Mouse (Mus musculus): ENCODE data around the gene Prkg1.

Gene Prkg1

DNA sequence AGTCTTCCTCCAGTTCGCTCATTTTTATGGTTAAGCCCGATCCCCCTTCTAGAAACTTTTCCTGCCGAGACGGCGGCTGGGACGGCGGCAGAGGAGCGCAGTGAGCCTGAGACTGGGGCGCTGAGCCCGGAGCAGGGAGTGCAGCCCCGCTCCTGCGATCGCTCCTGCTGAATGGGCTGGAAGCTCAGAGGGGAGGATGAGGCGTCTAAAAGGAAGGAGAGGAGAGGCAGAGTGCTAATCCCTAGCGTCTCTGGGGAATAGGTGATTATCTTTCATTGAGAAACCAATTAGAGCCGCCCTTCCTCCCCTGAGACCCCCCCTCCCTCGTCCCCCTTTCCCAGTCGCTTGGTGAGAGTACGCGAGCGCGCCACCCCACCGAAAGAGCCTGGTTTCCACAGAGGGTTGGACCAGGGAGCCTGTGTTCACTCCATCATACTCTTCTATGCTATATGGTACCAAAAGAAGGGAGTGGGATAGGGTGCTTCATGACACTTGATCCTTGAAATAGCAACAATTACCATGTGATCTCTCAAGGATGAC, at the start of gene Prkg1:
TSS of gene Prkg1 (minus strand) at position 233 of the 540 bp plus-strand sequence.
- DNase-seq (ENCODE audit: low spot score): no peak

DNA sequence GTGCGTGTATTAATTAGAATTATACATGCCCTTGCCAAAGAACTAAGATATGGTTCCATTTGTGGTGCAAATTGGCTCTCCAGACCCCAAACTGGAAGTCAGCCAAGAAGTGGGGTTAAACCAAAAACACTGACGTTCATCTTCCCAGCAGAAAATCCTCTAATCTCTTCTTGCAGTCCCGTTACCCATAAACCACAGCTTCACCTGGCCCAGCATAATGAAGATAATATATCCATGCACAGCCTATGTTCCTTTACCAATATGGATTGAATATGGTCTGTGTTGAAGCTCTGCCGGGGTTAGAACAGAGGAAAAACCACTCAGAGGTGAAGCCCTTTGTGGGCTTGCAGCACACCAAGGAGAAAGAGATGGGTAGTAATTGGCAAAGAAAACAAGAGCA, 48.3 kb upstream of the Prkg1 start:
- no peak for DNase-seq (ENCODE audit: low spot score)

DNA sequence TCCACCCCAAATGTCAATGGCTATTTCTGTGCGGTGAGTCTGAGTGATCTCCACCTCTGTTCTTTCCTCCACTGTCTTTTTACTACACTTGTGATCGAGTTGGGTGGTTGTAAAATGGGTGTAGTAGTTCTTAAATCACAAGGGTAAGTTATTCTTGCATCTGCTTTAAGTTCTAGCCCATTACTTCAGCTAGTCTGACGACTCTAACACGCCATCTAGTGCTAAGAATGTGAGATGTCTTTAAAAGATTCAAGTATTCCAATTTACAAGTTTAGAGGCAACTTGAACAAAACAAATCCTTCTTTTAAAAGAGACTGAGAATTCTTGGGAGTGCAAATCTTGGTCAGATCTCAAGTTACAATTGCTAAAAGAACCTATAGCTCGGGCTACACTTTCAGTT, 46.5 kb upstream of the Prkg1 start:
- peak; percentile 8 for DNase-seq (ENCODE audit: low spot score)

DNA sequence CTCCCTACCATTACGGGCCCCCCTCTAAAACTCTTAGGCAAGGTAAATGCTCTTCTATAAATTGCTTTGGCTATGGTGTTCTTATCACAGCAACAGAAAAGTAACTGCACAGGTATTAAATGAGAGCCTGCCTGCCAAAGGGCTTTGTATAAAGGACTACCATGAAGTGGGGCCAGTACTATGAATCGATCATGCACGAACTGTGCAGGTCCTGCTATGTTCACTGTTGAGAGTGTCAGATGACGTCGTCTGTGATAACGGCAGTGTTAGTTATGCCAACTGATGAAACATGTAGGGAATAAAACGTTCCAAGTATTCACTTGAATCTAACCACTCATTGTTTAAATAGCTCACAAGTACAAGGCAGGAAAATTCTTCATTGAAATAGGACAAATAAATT, 40.6 kb upstream of the Prkg1 start:
- DNase-seq (ENCODE audit: low spot score): no peak

DNA sequence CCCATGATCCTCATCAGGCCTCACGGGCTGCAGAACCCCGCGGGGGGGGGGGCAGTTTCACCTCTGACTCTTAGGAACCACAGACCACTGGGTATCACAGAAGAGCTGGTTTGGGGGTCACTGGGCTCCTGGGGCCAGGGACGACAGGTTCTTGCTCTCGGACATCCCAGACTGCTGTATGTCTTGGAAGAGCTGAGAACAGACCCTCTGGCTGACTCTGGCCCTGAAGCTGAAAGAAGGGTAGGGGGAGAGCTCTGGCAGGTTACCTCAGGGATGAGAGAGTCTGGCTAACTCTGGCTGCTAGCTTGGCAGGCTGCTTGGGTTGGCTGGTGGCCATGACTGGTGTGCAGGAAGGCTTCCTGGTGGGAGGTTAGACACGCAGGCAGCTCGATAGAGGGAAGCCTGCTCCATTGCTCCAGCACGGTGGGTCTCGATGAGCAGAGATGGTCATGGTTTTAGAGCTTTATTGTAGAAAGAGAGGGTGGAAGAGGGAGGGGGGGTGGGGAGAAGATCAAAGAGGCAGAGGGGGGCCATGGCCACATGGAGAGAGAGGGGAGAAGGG, 30.7 kb upstream of the Prkg1 start:
- DNase-seq (ENCODE audit: low spot score): no peak

DNA sequence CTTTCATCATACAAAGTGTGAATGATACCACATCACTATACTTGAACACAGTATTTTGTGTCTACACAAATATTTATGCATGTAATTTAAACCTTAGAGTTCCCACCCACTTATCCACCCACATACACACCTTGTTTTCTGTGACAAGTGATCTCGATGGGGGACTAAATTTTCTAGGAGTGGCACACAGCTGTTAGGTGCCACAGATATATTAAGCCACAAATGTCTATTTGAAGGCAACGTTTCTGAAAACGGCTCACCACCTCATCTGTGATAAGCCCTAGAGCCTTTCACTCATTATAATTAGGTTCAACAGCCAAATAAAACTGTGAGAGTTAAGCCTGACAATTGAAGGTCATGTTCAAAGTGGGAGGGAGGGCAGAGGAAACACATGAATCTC, 26.9 kb upstream of the Prkg1 start:
- DNase-seq (ENCODE audit: low spot score): no peak

DNA sequence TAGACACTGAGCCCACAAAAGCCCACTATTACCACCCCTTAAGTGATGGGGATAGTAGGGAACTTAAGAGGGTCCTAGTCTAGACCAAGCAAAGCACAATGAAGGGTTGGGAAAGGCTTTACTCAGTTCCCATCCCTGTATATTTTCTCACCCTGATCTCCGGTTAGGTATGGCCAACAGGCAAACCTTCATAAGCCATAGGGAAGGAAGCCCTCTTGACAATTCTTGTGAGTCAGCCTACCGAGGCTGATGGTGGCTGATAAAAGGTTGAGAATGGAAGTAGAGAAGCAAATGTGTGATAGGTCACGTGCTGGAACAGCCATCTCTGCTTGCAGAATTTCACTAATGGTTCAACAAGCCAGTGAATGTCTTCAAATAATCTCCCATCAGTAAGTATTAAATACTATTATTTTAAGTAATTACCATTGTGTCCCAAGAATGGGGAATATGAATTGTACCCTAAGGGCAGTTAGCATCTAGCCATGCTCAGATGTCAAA, 16.7 kb upstream of the Prkg1 start:
- no peak for DNase-seq (ENCODE audit: low spot score)

DNA sequence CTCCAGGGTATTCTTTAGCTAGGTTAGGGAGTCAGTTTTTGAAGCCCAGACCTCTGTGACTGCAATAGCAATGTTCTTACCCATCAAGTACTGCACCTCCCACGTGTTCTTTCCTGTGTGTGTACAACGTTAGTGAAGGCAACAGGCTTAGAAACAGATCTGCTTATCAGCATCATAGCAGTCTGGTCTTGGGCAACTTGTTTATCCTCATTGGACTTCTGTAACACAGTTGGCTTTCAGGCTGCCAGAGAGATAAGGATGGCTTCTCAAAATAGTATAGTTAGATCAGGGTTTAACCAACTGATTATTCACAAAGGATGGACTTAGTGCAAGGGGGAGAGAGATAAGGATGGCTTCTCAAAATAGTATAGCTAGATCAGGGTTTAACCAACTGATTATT, 16.2 kb upstream of the Prkg1 start:
- DNase-seq (ENCODE audit: low spot score): peak; percentile 62

DNA sequence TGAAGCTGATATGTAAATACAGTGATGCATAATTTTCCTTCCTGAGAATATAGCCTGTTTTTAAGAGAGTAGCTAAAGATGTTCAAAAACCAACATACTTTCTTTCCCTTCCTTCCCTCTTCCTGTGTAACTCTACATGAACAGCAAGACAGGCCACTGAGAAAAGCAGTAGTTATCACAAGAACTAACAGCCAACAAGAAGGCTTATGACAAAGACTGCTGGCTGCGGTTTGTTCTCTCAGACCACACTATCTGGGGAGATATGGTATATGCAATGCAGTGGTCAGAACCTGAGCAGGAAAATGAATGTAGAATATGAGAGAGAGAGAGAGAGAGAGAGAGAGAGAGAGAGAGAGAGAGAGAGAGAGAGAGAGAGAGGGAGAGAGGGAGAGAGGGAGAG, 15.4 kb upstream of the Prkg1 start:
- no peak for DNase-seq (ENCODE audit: low spot score)

DNA sequence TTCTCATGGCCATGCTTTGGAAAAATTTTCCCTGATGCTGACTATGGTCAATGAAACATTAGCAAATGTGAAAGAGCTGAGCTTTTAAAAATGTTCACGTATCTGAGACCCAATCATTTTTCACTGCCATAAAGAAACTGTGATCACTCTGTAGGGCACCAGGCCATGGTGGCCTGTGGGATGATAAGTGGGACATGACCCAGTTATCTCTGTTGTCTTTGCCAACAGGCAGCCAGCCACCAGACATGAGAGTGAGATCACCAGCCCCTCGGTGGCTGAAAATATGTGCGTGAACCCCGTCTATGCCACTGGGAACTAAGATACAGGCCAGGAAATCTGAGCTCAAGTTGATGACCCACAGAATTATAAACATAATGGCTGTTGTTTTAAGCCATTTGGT, 14.2 kb upstream of the Prkg1 start:
- DNase-seq (ENCODE audit: low spot score): no peak

DNA sequence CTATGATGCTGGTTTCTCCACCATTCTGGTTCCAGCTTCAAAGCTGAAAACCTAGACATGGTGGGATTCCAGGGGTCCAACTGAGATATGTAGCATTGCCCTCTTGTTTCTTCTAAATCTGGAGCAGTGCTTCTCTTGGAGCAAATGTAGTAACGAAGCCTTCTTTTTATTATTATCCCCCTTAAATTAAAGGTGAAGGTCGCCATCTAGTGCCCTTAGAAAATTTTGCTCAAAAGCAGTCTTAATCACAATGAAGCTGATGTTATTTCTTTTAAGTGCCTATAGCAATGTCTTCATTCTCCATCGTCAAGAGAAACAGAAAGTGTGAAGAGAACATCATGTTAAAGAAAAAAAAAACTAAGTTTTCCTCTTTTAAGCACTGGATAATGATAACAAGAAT, 2.2 kb upstream of the Prkg1 start:
- no peak for DNase-seq (ENCODE audit: low spot score)

DNA sequence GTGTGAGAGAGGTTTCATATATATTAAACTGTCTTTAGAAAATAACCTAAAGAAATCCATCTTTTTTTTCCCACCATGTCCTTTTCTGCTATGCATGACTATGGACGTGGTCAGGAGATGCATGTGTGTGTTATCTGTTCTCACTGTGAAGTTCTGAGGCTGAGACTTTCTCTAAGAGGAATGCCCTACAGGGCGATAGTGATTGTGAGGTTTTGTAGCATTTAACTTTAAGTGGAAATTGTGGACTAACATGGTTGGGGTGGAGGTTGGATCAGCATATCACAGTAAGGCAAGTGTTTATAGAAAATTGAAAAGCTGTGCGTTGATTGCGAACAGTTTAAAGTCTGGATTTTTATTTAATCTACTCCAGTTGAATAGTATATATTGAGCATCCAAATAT, 618 bp upstream of the Prkg1 start:
- no peak for DNase-seq (ENCODE audit: low spot score)

DNA sequence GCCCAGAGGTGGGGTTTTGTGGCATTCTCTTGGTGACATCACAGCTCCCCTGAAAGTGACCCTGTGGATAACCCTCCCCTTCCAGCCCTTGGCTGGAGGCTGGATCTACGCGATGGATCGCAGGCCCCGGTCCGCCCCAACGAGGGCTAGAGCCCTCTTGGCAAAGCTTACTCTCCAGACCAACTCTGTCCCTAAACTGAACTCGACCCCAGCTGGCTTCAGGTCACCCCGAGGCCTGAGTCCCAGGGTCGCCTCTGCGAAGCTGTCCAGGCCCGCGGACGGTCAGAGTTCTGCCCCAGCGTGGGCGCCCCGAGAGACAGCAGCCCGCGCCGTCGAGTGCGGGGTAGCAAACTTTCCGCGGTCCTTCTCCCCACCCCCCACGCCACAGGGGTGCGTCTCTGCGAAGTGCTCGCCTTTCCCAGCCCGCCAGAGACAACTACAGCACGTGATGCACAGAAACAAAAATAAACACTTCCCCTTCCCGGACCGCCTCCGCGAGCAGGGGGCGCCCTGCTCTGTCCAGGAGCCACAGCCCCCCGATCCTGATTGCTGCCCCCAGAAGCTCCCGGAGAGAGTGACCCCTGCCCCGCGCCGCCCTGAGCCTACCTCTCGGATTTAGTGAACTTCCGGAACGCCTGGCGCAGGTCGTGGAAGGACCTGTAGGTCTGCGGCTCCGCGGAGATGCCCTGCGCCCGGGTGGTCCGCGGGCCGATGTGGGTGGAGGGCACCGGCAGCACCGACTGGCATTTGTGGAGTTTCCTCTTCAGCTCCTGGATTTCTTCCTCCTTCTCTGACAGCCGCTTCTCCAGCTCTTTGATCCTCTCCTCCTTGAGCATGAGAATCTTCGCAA, 657 bp downstream of the Prkg1 start:
- DNase-seq (ENCODE audit: low spot score): no peak

DNA sequence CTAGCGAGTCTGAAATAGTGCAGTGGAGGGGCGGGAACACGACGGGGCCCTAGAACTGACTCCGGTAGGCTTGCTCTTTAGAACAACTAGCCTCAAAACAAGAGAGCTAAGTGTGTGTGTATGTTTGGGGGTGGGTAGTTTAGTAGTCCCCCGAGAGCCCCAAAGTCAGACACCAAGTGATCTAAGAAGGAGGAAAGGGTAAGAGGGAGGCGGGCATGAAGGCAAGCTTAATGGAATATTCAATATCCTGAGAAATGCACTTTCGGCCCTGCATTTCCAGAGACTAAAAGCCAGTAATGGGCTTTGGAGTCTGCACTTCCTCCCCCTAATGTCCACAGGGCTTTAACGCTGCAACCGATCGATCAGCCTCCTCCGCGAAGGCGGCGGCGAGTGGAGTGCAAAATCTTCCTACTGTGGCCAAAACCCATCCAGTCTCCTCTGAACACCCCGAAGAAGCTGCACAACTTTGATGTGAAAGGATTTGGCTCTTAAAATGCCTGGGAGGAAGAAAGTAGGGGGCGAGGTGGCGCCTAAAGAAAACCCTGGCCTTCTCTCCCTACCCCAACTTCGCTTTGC, 1.5 kb downstream of the Prkg1 start:
- DNase-seq (ENCODE audit: low spot score): no peak

DNA sequence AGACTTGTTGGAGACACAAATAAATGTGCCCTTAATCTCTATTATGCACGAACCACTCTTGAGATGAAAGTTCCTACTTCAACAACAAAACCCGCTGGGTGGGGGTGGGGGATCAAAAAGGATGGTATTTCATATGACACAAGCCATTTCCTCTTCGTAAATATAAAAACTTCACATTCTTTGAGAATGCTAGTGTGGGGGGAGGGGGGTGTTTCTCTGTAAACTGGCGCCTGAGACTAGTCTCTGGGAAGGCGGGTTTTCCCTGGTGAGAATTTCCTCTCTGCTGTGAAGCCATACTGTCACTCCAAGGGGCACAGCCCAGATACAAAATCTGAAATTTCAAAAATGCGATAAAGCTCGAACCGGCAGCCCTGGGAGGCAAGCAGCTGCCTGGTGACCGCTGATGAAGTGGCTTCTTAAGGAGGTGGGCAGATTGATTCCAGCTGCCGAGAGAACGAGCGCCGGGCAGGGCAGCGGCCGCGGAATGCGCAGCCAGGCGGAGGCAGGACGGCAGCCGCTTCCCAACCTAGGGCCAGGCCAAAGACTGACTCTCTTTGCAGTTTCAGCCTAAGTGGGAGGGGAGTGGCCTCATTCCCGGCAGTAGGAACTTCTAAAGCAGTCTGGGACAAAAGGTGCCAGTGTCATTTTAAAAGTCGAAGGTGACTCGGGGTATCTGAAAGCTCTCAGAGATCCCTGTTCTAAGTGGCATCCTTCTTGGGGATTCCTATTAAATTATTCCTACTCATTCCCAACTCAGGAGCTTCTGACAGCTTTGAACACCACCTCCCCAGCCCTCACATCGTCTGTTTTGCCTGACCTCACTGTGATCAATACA, 2.2 kb downstream of the Prkg1 start:
- no peak for DNase-seq (ENCODE audit: low spot score)

DNA sequence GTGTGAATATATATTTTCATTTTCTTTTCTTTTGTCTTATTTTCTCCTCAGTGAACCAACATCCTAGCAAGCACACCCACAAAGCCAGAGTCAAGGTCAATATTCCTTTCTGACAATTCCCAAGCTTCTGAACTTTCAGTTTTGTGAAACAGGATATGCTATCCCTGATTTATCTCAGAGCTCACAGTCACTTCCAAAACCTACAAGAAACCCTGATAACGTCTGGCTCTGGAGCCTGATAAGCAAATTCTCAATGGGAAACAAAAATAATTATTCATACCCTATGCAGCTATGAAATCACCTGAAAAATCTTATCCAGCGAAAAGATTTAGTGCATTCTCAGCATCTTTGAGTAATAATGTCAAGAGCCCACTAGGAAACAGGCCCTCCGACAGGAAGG, 5.0 kb downstream of the Prkg1 start:
- DNase-seq (ENCODE audit: low spot score): no peak

DNA sequence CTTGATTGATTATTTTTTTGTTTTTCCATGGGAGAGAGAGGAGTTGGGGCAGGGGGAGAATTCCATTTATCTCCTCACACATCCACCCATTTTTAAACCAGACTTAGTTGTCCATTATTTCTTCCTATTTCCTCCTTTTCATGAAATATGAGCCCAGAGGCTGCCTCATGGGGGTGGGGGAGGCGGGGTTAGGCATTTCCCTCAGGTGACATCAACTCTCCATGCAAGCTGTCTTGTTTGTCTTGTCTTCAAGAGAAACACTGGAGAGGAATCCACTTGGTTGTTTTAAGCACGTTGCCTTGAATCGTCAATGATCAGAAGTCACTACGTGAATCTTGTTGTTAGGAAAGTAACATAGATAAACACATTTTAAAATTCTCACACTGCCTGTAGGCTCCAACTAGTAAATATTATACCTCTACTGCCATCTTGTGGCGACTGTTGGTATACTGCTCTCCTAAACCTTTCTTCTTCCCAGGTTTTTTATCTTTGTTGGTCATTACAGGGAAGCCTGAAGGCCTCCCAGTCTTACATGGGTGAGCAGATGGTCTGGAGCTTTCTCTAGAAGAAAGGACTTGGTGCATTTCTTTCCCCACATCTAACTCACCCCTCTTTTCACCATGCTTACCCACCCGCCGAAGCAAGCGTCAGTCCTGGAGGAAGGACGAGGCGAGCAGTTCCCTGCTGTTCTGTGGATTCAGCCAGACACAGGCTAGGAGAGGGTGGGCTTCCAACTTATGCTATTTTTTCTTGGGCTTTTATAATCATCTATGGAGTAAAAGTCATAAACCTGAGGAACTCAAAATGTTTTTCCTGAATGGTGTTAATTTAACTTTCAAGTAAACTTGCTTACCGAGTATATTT, 8.7 kb downstream of the Prkg1 start:
- DNase-seq (ENCODE audit: low spot score): peak; percentile 53

DNA sequence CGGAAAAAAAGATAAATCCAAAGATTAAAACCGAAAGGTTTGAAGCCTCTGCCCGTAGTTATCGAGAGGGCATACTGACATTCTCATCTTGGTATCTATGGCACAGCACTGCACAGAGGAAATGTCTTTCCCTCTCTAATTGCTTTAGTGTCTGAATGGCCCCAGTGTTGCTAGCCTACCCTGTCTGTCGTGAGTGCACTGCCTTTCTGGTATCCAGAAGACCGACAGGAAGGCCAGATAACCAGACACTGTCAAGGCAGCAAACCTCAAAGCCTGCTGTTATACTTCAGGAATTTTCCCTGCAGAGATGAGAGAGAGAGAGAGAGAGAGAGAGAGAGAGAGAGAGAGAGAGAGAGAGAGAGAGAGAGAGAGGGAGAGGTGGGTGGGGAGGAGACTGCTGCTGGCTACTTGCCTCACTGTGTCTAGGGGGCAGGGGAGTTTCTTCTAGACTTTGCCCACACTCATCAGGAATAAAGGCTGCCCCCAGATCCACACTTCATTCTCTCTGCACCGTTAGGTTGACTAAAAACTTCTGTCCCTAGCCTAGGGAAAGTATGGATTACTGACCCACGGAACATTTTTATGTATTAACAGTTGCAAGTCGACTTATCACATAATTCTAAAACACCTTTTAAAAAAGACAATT, 10.1 kb downstream of the Prkg1 start:
- DNase-seq (ENCODE audit: low spot score): no peak

DNA sequence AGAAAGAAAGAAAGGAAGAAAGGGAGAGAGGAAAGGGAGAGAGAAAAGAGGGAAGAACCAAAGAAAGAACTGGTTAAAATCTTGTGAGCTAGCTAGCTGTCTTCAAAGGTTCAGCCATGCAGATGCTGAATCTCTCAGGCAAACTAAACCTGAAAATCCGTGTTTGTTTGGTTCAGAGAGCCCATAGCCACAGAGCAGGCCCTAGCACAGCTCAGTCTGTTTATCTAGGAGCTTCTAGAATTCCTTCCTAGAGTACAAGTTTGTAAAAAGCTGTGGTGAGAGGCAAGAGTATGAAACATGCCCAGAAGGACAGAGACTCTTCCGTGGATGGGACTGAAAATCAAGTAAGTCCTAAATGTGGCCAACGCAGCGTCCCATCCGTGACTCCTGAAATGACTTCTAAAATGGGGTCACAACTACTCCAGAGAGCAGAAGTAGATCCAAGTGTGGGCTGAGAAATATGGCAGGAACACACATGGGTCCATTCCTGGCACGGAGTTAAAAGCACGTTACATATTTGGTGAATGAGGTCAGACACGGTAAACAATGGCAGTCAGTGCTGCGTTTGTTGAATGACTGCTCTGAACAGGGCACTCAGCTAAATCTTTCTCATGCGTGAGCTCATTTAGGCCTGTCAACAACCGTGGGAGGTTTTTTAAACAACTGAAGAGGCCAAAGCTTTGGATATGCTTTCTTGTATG, 13.7 kb downstream of the Prkg1 start:
- DNase-seq (ENCODE audit: low spot score): no peak

DNA sequence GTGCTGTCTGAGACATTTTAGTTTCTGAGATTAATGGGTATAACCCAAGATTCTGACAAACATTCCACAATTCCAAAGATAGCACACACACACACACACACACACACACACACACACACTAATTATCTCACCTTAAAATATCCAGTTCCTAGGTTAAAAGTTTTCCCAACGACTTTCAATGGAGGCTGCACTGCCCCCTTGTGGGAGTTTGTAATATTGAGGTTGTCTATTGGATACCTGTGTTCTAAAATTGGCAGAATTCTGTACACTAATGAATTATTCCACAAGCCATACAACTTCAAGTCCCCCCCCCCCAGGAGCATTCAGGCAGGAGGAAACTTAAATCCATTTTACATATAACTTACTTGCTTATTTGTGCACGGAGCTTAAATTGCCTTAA, 18.2 kb downstream of the Prkg1 start:
- DNase-seq (ENCODE audit: low spot score): peak; percentile 23

All from c-Kit-positive CD71-positive TER-119-positive erythroid progenitor cells, embryonic 14.5 days (primary cell).